Mouse (Mus musculus): ENCODE data around the gene Ppm1h.

The Ppm1h gene

DNA sequence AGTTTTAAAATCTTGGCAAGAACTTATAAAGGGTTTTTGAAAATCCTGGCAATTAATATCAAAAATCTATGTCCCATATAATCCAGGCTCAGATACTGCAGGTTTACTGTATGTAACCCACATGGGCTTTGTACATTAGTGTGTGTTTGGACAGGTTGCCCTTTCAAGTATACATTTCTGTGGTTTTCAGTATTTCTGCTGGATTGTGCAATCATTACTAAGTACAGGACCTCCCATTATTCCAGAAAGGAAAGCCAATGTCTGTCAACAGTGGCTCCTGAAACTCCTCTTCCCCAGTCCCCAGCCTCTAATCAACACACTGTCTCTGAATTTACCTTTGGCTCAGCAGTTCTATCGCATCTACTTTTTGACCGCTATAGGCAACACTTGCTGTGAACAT lies 66.4 kb downstream of the Ppm1h start:
- DNase-seq (ENCODE audit: low read depth, low spot score) = no peak

- DNase-seq (ENCODE audit: low read depth, low spot score) = no peak
These were observed 67.6 kb downstream of the Ppm1h start for GRCm38 (mm10) chr10:122746211-122746610.

DNA sequence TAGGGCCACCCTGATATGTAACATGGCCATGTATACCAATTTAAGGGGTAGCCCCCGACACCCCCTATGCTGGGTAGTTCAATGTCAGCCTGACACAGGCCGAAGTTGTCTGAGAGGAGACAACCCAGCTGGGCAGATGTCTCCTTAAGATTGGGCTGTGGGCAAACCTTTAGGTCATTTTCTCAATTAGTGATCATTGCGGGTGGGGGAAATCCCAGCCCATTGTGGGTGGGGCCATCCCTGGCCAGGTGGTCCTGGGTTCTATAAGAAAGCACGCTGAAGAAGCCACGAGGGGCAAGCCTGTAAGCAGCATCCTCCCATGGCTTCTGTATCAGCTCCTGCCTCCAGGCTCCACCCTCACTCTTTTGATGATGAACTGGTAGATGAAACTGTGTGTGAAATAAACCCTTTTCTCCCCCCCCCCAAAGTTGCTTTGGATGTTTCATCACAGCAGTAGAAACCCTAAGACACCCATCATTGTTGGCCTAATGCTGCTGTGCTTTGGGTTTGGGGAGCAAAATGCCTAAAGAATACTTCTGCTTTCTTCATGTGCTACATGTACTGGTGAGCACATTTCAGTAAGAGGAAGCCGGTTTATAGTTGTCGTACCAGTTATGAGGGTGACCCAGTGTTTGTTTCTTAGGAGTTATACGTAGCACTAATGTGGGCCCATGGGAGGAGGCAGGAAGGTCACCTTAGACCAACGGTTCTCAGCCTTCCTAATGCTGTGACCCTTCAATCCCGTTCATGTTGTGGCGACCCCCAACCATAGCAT lies 68.8 kb downstream of the Ppm1h start:
- no peak for DNase-seq (ENCODE audit: low read depth, low spot score)

GRCm38 (mm10) chr10:122748361-122748951 lies 69.9 kb downstream of the Ppm1h start:
- DNase-seq (ENCODE audit: low read depth, low spot score) = no peak

- no peak for DNase-seq (ENCODE audit: low read depth, low spot score)
These were observed 70.5 kb downstream of the Ppm1h start for GRCm38 (mm10) chr10:122749071-122749470.

DNA sequence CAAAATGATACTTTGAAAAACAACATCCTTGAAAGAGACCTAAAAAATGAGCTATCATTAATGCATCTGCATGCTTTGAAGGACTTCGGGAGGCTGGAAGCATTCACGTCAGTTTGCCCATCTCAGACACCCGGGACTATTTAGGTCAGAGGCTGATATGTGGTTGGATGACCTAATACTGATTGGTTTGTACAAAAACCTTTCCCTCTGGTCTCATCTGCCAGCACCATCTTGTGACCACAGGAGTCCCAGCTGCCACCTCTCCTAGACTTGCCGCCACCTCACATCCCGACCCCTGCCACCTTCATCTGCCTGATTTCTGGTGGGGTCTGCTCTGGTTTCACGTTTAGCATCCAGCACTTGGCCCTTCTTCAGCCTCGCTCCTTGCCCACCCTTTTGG lies 71.3 kb downstream of the Ppm1h start:
- DNase-seq (ENCODE audit: low read depth, low spot score) = no peak

- no peak for DNase-seq (ENCODE audit: low read depth, low spot score)
These were observed 74.7 kb downstream of the Ppm1h start for GRCm38 (mm10) chr10:122752950-122753923.

DNA sequence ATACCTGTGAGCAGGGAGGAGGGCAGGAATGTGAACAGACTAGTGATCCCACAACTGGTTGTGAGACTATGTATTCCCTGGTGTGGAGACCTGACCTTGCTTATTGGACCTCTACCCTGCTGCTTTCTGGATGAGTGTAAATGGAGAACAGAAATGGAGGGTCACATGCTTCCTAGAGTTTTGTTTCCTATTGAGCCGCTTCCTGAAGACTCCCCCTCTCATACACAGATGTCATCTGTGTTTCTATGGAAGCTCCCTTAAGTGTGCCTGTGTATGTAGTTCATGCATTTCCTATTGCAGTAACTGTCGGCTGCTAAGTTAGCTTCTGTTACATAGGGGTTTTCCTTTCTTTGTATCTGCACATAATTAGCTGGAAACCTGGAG lies 75.4 kb downstream of the Ppm1h start:
- no peak for DNase-seq (ENCODE audit: low read depth, low spot score)

- DNase-seq (ENCODE audit: low read depth, low spot score) = no peak
These were observed 76.4 kb downstream of the Ppm1h start for GRCm38 (mm10) chr10:122754967-122755366.

DNA sequence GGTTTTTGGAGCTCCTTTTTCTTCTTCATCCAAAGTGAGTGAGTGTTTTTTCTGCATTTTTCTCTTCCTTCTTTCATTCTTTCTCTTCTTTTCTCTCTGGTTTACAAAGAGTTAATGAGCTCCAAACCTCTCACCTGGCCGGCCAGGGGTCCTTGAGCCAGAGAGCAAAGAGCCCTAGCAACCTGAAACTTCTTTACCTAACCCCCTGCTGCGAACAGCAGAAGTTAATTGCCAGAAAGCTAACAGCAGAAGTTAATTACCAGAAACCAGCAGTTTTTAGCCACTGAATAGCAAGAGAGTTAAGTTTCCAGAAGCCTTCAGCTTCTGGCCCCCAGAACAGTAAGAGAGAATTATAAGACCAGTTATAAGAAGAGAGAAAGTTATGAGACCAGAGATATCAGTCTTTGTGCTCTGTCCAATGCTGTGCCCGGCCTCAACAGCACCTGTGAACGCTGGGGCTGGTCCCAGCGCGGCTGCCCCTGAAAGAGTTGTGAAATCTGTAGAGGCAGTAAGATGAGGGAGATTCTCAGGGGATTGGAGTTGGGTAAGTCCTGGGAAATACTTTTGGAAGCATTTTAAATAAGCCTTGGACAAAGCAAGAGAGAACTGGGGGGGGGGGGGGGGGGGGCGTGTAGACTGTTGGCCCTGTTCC lies 78.4 kb downstream of the Ppm1h start:
- DNase-seq (ENCODE audit: low read depth, low spot score) = no peak

DNA sequence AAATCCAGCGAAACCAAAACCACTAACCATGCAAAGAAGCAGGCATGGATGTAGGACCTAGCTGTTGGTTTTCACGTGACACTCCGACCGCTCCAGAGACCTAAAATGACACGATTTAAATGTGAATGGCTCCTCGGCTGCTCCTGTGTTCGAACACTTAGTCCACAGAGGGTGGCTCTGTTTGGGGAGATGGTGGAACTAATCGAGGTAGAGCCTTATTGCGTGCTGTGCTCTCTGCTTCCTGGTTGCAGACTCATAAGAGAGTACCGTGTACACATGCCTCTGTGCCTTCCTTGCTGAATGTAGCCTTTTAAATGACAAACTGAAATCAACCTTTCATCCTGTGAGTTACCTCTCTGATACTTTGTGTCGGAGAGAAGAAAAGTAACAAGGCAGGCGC lies 79.2 kb downstream of the Ppm1h start:
- no peak for DNase-seq (ENCODE audit: low read depth, low spot score)

DNA sequence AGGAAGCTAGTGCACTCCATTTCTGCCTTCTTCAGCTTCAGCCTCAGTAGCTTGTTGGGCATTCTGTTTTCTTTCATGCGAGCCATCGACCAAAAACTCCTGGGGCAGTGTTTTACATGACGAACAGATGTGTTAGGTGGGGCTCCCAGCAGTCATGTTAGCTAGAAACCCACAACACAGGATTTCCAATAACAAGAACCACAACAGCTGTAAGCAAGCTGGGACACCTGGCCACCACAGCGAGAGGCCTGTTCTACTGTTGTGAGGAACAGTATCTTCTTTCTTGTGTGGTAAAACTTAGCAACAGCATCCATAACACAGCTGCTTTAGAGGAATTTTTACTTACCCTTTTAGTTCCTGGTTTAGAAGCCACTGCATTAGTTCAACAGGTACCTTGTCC lies 79.8 kb downstream of the Ppm1h start:
- DNase-seq (ENCODE audit: low read depth, low spot score) = no peak

GRCm38 (mm10) chr10:122759729-122760128 lies 81.2 kb downstream of the Ppm1h start:
- DNase-seq (ENCODE audit: low read depth, low spot score) = no peak

- no peak for DNase-seq (ENCODE audit: low read depth, low spot score)
These were observed 82.1 kb downstream of the Ppm1h start for GRCm38 (mm10) chr10:122760469-122761307.

- DNase-seq (ENCODE audit: low read depth, low spot score) = no peak
These were observed 84.4 kb downstream of the Ppm1h start for GRCm38 (mm10) chr10:122762772-122763511.

DNA sequence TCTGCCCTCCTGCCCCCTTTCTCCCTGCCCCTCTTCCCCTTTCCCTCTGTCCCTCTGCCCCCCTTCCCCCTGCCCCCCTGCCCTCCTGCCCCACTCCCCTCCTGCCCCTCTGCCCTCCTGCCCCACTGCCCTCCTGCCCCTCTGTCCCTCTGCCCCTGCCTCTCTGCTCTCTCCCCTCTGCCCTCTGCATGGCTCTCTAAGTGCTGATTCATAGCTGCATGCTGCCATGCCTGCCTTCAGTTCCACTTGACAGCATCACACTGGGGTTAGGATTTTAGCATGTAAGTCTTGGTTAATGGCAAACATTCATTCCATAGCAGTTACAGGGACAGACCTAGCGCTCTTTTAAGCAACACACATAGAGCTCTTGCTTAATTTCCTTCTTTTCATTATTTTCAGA lies 85.0 kb downstream of the Ppm1h start:
- no peak for DNase-seq (ENCODE audit: low read depth, low spot score)

GRCm38 (mm10) chr10:122764653-122765052 lies 86.1 kb downstream of the Ppm1h start:
- DNase-seq (ENCODE audit: low read depth, low spot score) = no peak

- DNase-seq (ENCODE audit: low read depth, low spot score) = no peak
These were observed 87.0 kb downstream of the Ppm1h start for GRCm38 (mm10) chr10:122765521-122765920.

GRCm38 (mm10) chr10:122765992-122766391 lies 87.4 kb downstream of the Ppm1h start:
- no peak for DNase-seq (ENCODE audit: low read depth, low spot score)

DNA sequence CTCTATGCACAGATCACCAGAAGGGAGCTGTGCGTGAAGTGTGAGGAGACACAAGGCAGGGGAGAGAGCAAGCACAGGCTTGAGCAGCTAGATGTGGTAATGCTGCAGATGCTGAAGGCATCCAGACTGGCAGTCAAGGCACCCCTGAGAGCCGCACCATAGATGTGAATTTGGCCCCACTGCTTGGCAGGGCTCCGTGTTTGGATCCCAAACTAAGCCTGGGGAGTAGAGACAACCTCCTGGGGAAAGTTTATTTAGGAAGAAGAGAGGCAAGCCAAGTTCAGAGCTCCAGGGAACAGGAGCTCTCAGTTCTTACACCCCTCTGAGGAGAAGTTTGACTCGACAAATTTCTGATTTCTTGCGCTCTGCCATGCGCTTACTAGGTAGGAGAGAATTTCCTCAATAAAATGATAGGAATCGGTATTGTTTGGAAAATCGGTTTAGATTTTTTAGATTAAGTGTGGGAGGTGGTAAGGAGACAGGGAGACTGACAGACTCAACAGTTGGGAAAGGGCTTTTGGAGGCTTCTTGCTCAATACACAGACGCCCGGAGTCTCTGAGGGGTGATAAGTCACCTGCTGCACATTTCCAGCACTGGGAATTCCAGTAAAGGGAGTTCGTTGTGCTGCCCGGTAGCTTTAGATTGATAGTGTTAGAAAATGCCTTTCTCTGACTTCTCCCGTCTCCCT lies 89.8 kb downstream of the Ppm1h start:
- DNase-seq (ENCODE audit: low read depth, low spot score) = no peak

All from embryo, embryonic 11.5 days (tissue).